Mouse (Mus musculus): ENCODE measurements around the gene Slc27a1. TPM values are rescaled to one million over a fixed set of nuclear protein-coding genes. Genes with fewer than 3 reads are reported as not detected.

Gene Slc27a1
- total and polyA plus RNA-seq, 3 experiments = 0.33 TPM; not detected in 2

GRCm38 (mm10) chr8:71613418-71613817, 44.7 kb downstream of the Slc27a1 start:
- DNase-seq (ENCODE audit: low spot score) (no peak), ATAC-seq (ENCODE audit: extremely low read depth, insufficient number of reproducible peaks, low FRiP score, poor library complexity, severe bottlenecking) (no peak)
- TF ChIP-seq POLR2AphosphoS5 (IDR thresholded peaks at IDR 0.05; ENCODE audit: insufficient replicate concordance, low read depth, low read length) (no peak), TAL1 (conservative IDR thresholded peaks at IDR 0.05; ENCODE audit: low read depth, low read length) (no peak), GATA2 (IDR thresholded peaks at IDR 0.05; ENCODE audit: borderline replicate concordance, low read depth, low read length) (no peak), GATA1 (IDR thresholded peaks at IDR 0.05; ENCODE audit: borderline replicate concordance, low read length) (no peak), CTCF (IDR thresholded peaks at IDR 0.05; ENCODE audit: low read depth, low read length) (no peak)
- Histone ChIP-seq H3K9me3 (replicated peaks) (no peaks in the 10 kb centered on the region), H3K4me3 (ENCODE audit: low read depth, low read length) (no peak overlapping the region), H3K36me3 (replicated peaks) (peaks cover 71% of the 10 kb centered on the region), H3K27me3 (ENCODE audit: insufficient read depth, low read length) (no peaks in the 10 kb centered on the region), H3K4me1 (ENCODE audit: insufficient read depth, low read depth, low read length) (peaks cover 43% of the 10 kb centered on the region)

GRCm38 (mm10) chr8:71619786-71620185, 51.1 kb downstream of the Slc27a1 start:
- Histone ChIP-seq H3K4me3 (ENCODE audit: low read depth, low read length) (no peak overlapping the region), H3K9me3 (replicated peaks) (peaks cover 33% of the 10 kb centered on the region), H3K27me3 (ENCODE audit: insufficient read depth, low read length) (no peaks in the 10 kb centered on the region), H3K4me1 (ENCODE audit: insufficient read depth, low read depth, low read length) (0 out of 2 replicates have a peak, but pooled peaks cover under 1% of the 10 kb centered on the region), H3K36me3 (replicated peaks) (peaks cover 96% of the 10 kb centered on the region)
- ATAC-seq (ENCODE audit: extremely low read depth, insufficient number of reproducible peaks, low FRiP score, poor library complexity, severe bottlenecking) (no peak), DNase-seq (ENCODE audit: low spot score) (no peak)
- no peak for TF ChIP-seq POLR2AphosphoS5 (IDR thresholded peaks at IDR 0.05; ENCODE audit: insufficient replicate concordance, low read depth, low read length)
- no peak for TF ChIP-seq GATA2 (IDR thresholded peaks at IDR 0.05; ENCODE audit: borderline replicate concordance, low read depth, low read length)
- no peak for TF ChIP-seq GATA1 (IDR thresholded peaks at IDR 0.05; ENCODE audit: borderline replicate concordance, low read length)
- no peak for TF ChIP-seq TAL1 (conservative IDR thresholded peaks at IDR 0.05; ENCODE audit: low read depth, low read length)
- TF ChIP-seq CTCF (IDR thresholded peaks at IDR 0.05; ENCODE audit: low read depth, low read length) = no peak

GRCm38 (mm10) chr8:71625088-71625487, 56.4 kb downstream of the Slc27a1 start:
- Histone ChIP-seq H3K9me3 (replicated peaks) (peaks cover 45% of the 10 kb centered on the region), H3K4me1 (ENCODE audit: insufficient read depth, low read depth, low read length) (peaks cover 24% of the 10 kb centered on the region), H3K36me3 (replicated peaks) (peaks cover 87% of the 10 kb centered on the region), H3K27me3 (ENCODE audit: insufficient read depth, low read length) (peaks cover 4% of the 10 kb centered on the region; the same call in 1 of the 2 replicates), H3K4me3 (ENCODE audit: low read depth, low read length) (no peak overlapping the region)
- no peak for ATAC-seq (ENCODE audit: extremely low read depth, insufficient number of reproducible peaks, low FRiP score, poor library complexity, severe bottlenecking)
- no peak for DNase-seq (ENCODE audit: low spot score)
- TF ChIP-seq GATA1 (IDR thresholded peaks at IDR 0.05; ENCODE audit: borderline replicate concordance, low read length) (no peak), CTCF (IDR thresholded peaks at IDR 0.05; ENCODE audit: low read depth, low read length) (no peak), POLR2AphosphoS5 (IDR thresholded peaks at IDR 0.05; ENCODE audit: insufficient replicate concordance, low read depth, low read length) (no peak), GATA2 (IDR thresholded peaks at IDR 0.05; ENCODE audit: borderline replicate concordance, low read depth, low read length) (no peak), TAL1 (conservative IDR thresholded peaks at IDR 0.05; ENCODE audit: low read depth, low read length) (no peak)

- peaks cover 70% of the 10 kb centered on the region for H3K36me3 ChIP-seq (replicated peaks)
- H3K27me3 ChIP-seq (ENCODE audit: insufficient read depth, low read length) = peaks cover 18% of the 10 kb centered on the region
- TF ChIP-seq CTCF (IDR thresholded peaks at IDR 0.05; ENCODE audit: low read depth, low read length) (no peak), GATA1 (IDR thresholded peaks at IDR 0.05; ENCODE audit: borderline replicate concordance, low read length) (no peak), POLR2AphosphoS5 (IDR thresholded peaks at IDR 0.05; ENCODE audit: insufficient replicate concordance, low read depth, low read length) (no peak), GATA2 (IDR thresholded peaks at IDR 0.05; ENCODE audit: borderline replicate concordance, low read depth, low read length) (no peak), TAL1 (conservative IDR thresholded peaks at IDR 0.05; ENCODE audit: low read depth, low read length) (no peak)
- H3K9me3 ChIP-seq (replicated peaks) = peaks cover 33% of the 10 kb centered on the region
- H3K4me1 ChIP-seq (ENCODE audit: insufficient read depth, low read depth, low read length) = peaks cover 28% of the 10 kb centered on the region
- H3K4me3 ChIP-seq (ENCODE audit: low read depth, low read length) = no peak overlapping the region
- DNase-seq (ENCODE audit: low spot score) = no peak
- ATAC-seq (ENCODE audit: extremely low read depth, insufficient number of reproducible peaks, low FRiP score, poor library complexity, severe bottlenecking) = no peak
Observed at GRCm38 (mm10) chr8:71626753-71627152, 58.1 kb downstream of the Slc27a1 start.

GRCm38 (mm10) chr8:71627265-71628099, 58.8 kb downstream of the Slc27a1 start:
- H3K36me3 ChIP-seq (replicated peaks) = peaks cover 63% of the 10 kb centered on the region
- no peak for DNase-seq (ENCODE audit: low spot score)
- H3K4me1 ChIP-seq (ENCODE audit: insufficient read depth, low read depth, low read length) = peaks cover 32% of the 10 kb centered on the region
- peaks cover 21% of the 10 kb centered on the region for H3K27me3 ChIP-seq (ENCODE audit: insufficient read depth, low read length)
- no peak for TF ChIP-seq GATA2 (IDR thresholded peaks at IDR 0.05; ENCODE audit: borderline replicate concordance, low read depth, low read length)
- no peak for TF ChIP-seq TAL1 (conservative IDR thresholded peaks at IDR 0.05; ENCODE audit: low read depth, low read length)
- no peak for TF ChIP-seq CTCF (IDR thresholded peaks at IDR 0.05; ENCODE audit: low read depth, low read length)
- TF ChIP-seq POLR2AphosphoS5 (IDR thresholded peaks at IDR 0.05; ENCODE audit: insufficient replicate concordance, low read depth, low read length) = no peak
- TF ChIP-seq GATA1 (IDR thresholded peaks at IDR 0.05; ENCODE audit: borderline replicate concordance, low read length) = no peak
- no peak for ATAC-seq (ENCODE audit: extremely low read depth, insufficient number of reproducible peaks, low FRiP score, poor library complexity, severe bottlenecking)
- peaks cover 26% of the 10 kb centered on the region for H3K9me3 ChIP-seq (replicated peaks)
- no peak overlapping the region for H3K4me3 ChIP-seq (ENCODE audit: low read depth, low read length)

- DNase-seq (ENCODE audit: low spot score) = no peak
- peaks cover 42% of the 10 kb centered on the region for H3K4me1 ChIP-seq (ENCODE audit: insufficient read depth, low read depth, low read length)
- H3K27me3 ChIP-seq (ENCODE audit: insufficient read depth, low read length) = peaks cover 30% of the 10 kb centered on the region
- ATAC-seq (ENCODE audit: extremely low read depth, insufficient number of reproducible peaks, low FRiP score, poor library complexity, severe bottlenecking) = no peak
- peaks cover 52% of the 10 kb centered on the region for H3K36me3 ChIP-seq (replicated peaks)
- TF ChIP-seq GATA1 (IDR thresholded peaks at IDR 0.05; ENCODE audit: borderline replicate concordance, low read length) (no peak), POLR2AphosphoS5 (IDR thresholded peaks at IDR 0.05; ENCODE audit: insufficient replicate concordance, low read depth, low read length) (no peak), GATA2 (IDR thresholded peaks at IDR 0.05; ENCODE audit: borderline replicate concordance, low read depth, low read length) (no peak), TAL1 (conservative IDR thresholded peaks at IDR 0.05; ENCODE audit: low read depth, low read length) (no peak), CTCF (IDR thresholded peaks at IDR 0.05; ENCODE audit: low read depth, low read length) (no peak)
- H3K9me3 ChIP-seq (replicated peaks) = peaks cover 15% of the 10 kb centered on the region
- no peak overlapping the region for H3K4me3 ChIP-seq (ENCODE audit: low read depth, low read length)
Observed at GRCm38 (mm10) chr8:71628396-71629095, 59.9 kb downstream of the Slc27a1 start.

All from G1E (cell line).